Mouse (Mus musculus) brain, embryonic 14.5 days (tissue): Measurements from ENCODE around the gene Retreg2.

Source experiments
- CTCF ChIP-seq: fragments of 200-500 bp; IDR thresholded peaks from 2 replicates; pipeline ENCODE4 v1.5.1; 2012; ENCODE audit warnings: inconsistent platforms, mild to moderate bottlenecking, moderate library complexity, borderline replicate concordance; ENCODE audit not compliant: insufficient read depth, insufficient read length; ENCODE audit errors: extremely low read depth
- POLR2A ChIP-seq: fragments of 200-500 bp; IDR thresholded peaks from 2 replicates; pipeline ENCODE4 v1.6.1; 2012; ENCODE audit warnings: mild to moderate bottlenecking, inconsistent platforms, borderline replicate concordance; ENCODE audit not compliant: poor library complexity, insufficient read depth, insufficient read length, severe bottlenecking; ENCODE audit errors: extremely low read depth

GRCm38 (mm10) chr1:75187126-75187525, 44.5 kb downstream of the Retreg2 start:
- TF ChIP-seq CTCF: no peak
- no peak for TF ChIP-seq POLR2A
